Mouse (Mus musculus) forebrain, embryonic 10.5 days (tissue): ENCODE data around the gene Gm21317. TPM values are rescaled to one million over a fixed set of nuclear protein-coding genes. Genes with fewer than 3 reads are reported as not detected.
"Not testable (repeated sequence)": the region's sequence is repeated elsewhere in the genome, so short reads cannot be mapped to it uniquely, and the experiment has no call there.

Experiments used
- DNase-seq: peaks from one replicate; pipeline ENCODE4 v3.0.0-alpha.2; 2017; ENCODE audit warnings: low spot score; ENCODE audit errors: extremely low spot score
- H3K27ac ChIP-seq: fragments of 300-500 bp; sonication (generic); 2 replicates; pipeline ENCODE4 v1.5.1; 2016; ENCODE audit warnings: mild to moderate bottlenecking
- H3K27me3 ChIP-seq: fragments of 300-500 bp; sonication (generic); 2 replicates; pipeline ENCODE4 v1.6.1; 2016; ENCODE audit warnings: mild to moderate bottlenecking; ENCODE audit not compliant: poor library complexity, severe bottlenecking
- H3K36me3 ChIP-seq: fragments of 300-500 bp; sonication (generic); replicated peaks from 2 replicates; pipeline ENCODE4 v1.6.1; 2016; ENCODE audit warnings: mild to moderate bottlenecking, moderate library complexity
- H3K4me1 ChIP-seq: fragments of 300-500 bp; sonication (generic); 2 replicates; pipeline ENCODE4 v1.6.1; 2016
- H3K4me3 ChIP-seq: fragments of 300-500 bp; sonication (generic); 2 replicates; pipeline ENCODE4 v1.5.1; 2016; ENCODE audit warnings: mild to moderate bottlenecking, moderate library complexity
- H3K9me3 ChIP-seq: fragments of 300-500 bp; sonication (generic); 2 replicates; pipeline ENCODE4 v1.6.1; 2016; ENCODE audit warnings: mild to moderate bottlenecking, moderate library complexity
- WGBS: fragments of 180-500 bp; shearing (Covaris S2); methylation state at CpG from one replicate; pipeline ENCODE4 v1.1.7; 2016; 5-methylcytosine and 5-hydroxymethylcytosine counted together
- polyA plus RNA-seq: library from polyadenylated mRNA; unstranded; fragments of >200 nt; fragmentation: Nextera tagmentation; extraction: Ambion mirVana; gene quantifications from 2 replicates; pipeline ENCODE4 v1.2.1, GENCODE M21; 2016

Gene Gm21317
- polyA plus RNA-seq = not detected in 2 replicates

GRCm38 (mm10) chrY:82224927-82225326 is at the start of gene Gm21317:
Gm21317 (plus strand) TSS chrY:82225227.
- DNase-seq, H3K4me3 ChIP-seq, H3K9me3 ChIP-seq, H3K27ac ChIP-seq, H3K36me3 ChIP-seq, H3K4me1 ChIP-seq, H3K27me3 ChIP-seq: not testable (repeated sequence)
- WGBS = no CpG with 5 or more reads among the region's 6 CpGs
